Mouse (Mus musculus) neural tube, embryonic 14.5 days (tissue): ENCODE data around the gene Plekho2. TPM values are rescaled to one million over a fixed set of nuclear protein-coding genes. Genes with fewer than 3 reads are reported as not detected.

Experiments
- ATAC-seq: fragments of 200-750 bp; cut with Nextera tagmentation; 2 replicates; pipeline ENCODE4 v1.8.0; 2017; ENCODE audit warnings: low read depth, mild to moderate bottlenecking, moderate TSS enrichment, moderate library complexity
- H3K27ac ChIP-seq: fragments of 300-500 bp; sonication (generic); 2 replicates; pipeline ENCODE4 v1.5.1; 2014; ENCODE audit warnings: low read depth, mild to moderate bottlenecking, control low read depth, low read length, moderate library complexity, mixed read lengths
- H3K27me3 ChIP-seq: fragments of 300-500 bp; sonication (generic); 2 replicates; pipeline ENCODE4 v1.6.1; 2014; ENCODE audit warnings: low read length; ENCODE audit not compliant: control insufficient read depth, insufficient read depth
- H3K36me3 ChIP-seq: fragments of 300-500 bp; sonication (generic); 2 replicates; pipeline ENCODE4 v1.6.1; 2014; ENCODE audit warnings: low read length, mixed read lengths; ENCODE audit not compliant: control insufficient read depth, insufficient read depth
- H3K4me1 ChIP-seq: fragments of 300-500 bp; sonication (generic); 2 replicates; pipeline ENCODE4 v1.6.1; 2014; ENCODE audit warnings: low read length; ENCODE audit not compliant: control insufficient read depth, insufficient read depth
- H3K4me2 ChIP-seq: fragments of 300-500 bp; sonication (generic); 2 replicates; pipeline ENCODE4 v1.6.1; 2014; ENCODE audit warnings: mild to moderate bottlenecking, low read depth, low read length, control low read depth
- H3K4me3 ChIP-seq: fragments of 300-500 bp; sonication (generic); 2 replicates; pipeline ENCODE4 v1.5.1; 2014; ENCODE audit warnings: low read depth, low read length, control low read depth, mixed read lengths
- H3K9ac ChIP-seq: fragments of 300-500 bp; sonication (generic); replicated peaks from 2 replicates; pipeline ENCODE4 v1.6.1; 2014; ENCODE audit warnings: low read depth, mild to moderate bottlenecking, control low read depth, low read length, mixed read lengths
- H3K9me3 ChIP-seq: fragments of 300-500 bp; sonication (generic); 2 replicates; pipeline ENCODE4 v1.6.1; 2016; ENCODE audit warnings: low read length; ENCODE audit not compliant: control insufficient read depth
- WGBS: fragments of 180-500 bp; shearing (Covaris S2); extraction: QIAGEN DNeasy Blood & Tissue Kit; methylation state at CpG from one replicate; pipeline ENCODE4 v1.1.7; 2014; 5-methylcytosine and 5-hydroxymethylcytosine counted together
- polyA plus RNA-seq: library from polyadenylated mRNA; unstranded; fragments of >200 nt; fragmentation: Nextera tagmentation; extraction: Ambion mirVana; gene quantifications from 2 replicates; pipeline ENCODE4 v1.2.1, GENCODE M21; 2014

Gene Plekho2
- polyA plus RNA-seq, 1 experiment from 2014 or later = 2.4 TPM

DNA sequence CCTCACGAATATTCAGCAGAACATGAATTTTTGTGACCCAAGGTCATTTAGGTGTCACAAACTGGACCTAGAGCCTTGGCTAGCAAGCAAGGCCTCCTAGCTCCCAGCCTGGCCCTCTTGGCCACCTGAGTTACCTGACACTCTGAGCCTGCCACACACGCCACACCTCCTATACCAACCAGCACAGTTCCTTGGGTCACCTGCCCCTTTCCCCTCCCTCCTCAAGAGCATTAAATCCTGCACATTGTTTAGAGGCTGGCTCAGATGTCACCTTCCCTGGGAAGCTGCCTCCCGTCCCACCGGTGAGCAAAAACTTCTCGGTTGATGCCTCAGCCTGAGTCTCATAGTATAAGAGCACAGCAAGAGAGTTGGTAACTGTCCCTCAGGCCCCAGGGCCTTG lies 48.6 kb downstream of the Plekho2 start:
- Histone ChIP-seq H3K9ac (no peak overlapping the region), H3K27me3 (no peaks in the 10 kb centered on the region), H3K4me2 (no peak overlapping the region), H3K36me3 (no peaks in the 10 kb centered on the region), H3K27ac (no peak overlapping the region), H3K4me1 (no peaks in the 10 kb centered on the region), H3K4me3 (no peak overlapping the region), H3K9me3 (no peaks in the 10 kb centered on the region)
- ATAC-seq = no peak
- 90% methylated on average over 5 of the region's 5 CpGs for WGBS

DNA sequence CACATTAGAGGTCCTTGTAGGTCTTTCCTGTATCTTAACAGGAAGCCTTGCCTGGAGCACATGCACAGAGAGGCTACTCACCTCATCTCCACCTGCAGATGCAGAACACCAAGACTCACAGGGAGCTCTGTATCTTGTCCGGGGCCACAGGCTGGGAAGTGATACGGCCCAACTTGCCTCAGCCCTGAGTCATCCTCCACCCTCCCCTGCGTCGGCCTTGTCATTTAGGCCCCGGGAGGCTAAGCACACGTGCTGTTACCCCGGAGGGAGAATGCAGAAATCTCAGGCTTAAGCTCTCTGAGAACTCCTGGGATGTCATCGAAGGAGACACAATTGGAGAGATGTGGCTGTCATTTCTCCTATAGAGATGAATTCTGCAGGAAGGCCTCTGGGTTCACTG lies 50.2 kb downstream of the Plekho2 start:
- H3K36me3 ChIP-seq = no peaks in the 10 kb centered on the region

DNA sequence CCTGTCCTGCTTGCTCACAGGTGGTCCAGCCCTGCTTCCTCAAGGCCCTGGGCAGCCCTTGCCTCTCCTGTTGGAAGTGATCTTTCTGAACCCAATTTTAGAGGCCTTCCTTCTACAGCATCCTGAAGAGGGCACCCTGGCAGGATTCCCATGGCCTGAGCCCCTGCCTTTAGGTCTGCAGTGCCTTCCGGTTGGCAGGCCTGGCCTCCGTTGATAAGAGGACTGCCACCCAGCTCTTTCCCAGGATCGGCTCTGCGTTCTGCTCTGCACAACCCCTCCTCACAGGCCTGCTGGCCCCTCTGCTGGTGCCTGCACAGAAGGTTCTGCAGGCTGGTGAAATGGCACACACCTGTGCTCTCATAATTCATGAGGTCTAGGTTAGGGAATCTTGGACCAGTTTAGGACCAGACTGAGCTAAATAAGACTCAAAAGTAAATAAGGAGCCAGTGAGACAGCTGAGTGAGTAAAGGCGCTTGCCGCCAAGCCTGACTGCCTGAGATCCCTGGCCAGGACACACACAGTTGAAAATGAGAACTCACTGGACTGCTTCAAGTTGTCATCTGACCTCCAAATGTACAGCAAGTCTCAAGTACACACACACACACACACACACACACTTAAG lies 51.3 kb downstream of the Plekho2 start:
- no peaks in the 10 kb centered on the region for H3K9me3 ChIP-seq
- H3K27me3 ChIP-seq = no peaks in the 10 kb centered on the region
- H3K4me1 ChIP-seq = no peaks in the 10 kb centered on the region
- H3K4me2 ChIP-seq = no peak overlapping the region
- no peak for ATAC-seq
- H3K4me3 ChIP-seq = no peak overlapping the region
- no peaks in the 10 kb centered on the region for H3K36me3 ChIP-seq
- WGBS = 83% methylated on average over 6 of the region's 6 CpGs
- H3K9ac ChIP-seq = no peak overlapping the region
- H3K27ac ChIP-seq = no peak overlapping the region

More for the DNA sequence above, 50.2 kb downstream of the Plekho2 start:
- WGBS = 56% methylated on average over 8 of the region's 8 CpGs
- no peak overlapping the region for H3K4me2 ChIP-seq
- no peak overlapping the region for H3K4me3 ChIP-seq
- H3K9me3 ChIP-seq = no peaks in the 10 kb centered on the region
- H3K27ac ChIP-seq = no peak overlapping the region
- H3K4me1 ChIP-seq = no peaks in the 10 kb centered on the region
- no peak overlapping the region for H3K9ac ChIP-seq
- no peaks in the 10 kb centered on the region for H3K27me3 ChIP-seq
- no peak for ATAC-seq

DNA sequence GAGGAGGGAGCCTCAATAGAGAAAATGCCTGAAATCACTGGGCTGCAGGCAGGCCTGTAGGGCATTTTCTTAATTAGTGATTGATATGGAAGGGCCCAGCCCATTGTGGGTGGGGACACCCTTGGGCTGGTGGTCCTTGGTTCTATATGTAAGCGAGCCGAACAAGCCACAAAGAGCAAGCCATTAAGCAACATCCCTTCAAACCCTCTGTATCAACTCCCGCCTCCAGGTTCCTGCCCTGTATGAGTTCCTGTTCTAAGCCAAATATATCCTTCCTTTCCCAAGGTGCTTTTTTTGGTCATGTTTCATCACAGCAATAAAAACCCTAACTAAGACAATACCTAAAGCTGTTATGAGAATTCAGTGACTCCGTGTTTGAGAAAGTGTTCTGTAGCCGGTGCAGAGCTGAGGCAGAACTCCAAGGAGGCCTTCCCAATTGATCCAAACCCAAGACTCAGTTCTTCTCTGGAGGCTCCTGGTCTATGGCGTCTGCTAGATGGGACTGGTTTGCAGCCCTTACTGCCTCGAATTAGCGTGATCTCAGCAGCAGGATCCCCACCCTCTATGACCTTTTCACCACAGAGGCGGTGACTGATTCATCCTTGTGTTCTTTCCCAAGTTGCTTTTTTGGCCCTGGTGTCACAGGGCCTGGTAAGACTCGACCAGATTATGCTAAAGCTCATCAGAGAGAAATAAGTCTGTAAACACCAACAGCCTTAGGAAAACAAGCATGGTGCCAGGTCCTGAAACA lies 54.2 kb downstream of the Plekho2 start:
- Histone ChIP-seq H3K27ac (no peak overlapping the region), H3K9ac (no peak overlapping the region), H3K36me3 (no peaks in the 10 kb centered on the region), H3K4me3 (no peak overlapping the region), H3K27me3 (no peaks in the 10 kb centered on the region), H3K9me3 (no peaks in the 10 kb centered on the region), H3K4me1 (no peaks in the 10 kb centered on the region), H3K4me2 (no peak overlapping the region)
- 83% methylated on average over 10 of the region's 10 CpGs for WGBS
- no peak for ATAC-seq

DNA sequence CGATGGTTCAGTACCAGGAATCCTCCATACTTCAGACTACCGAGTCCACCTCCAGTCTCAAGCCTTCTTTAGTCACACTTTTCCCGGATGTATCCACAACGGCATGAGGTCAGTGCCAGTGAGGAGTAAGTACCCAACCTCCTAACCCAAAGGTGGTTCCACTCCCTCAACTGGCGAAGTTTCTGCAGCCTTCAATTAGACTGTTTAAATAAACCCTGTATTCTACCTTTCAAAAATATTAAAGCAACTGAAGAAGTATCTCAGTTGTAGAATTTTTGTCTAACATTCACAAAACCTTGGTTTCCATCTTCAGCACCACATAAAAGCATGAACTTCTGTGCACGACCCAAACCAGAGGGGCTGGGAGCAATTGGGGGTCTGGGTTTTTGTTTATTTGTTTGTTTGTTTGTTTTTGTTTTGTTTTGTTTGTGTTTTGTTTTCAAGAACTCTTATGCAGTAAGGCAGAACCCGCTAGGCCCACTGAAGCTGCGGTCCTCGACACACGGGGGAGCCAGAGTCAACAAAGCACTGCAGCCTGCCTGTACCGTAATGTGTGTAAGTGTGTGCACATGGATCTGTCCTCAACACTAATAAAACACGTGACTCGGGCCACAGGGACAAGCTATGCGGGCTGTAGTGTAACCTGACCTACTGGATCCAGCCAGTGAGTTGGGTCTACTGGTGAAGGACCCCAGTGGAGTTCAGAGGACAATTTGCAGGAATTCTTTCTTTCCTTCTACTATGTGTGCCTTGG lies 56.1 kb downstream of the Plekho2 start:
- no peak overlapping the region for H3K4me3 ChIP-seq
- 23% methylated on average over 14 of the region's 14 CpGs for WGBS
- H3K9ac ChIP-seq = no peak overlapping the region
- no peaks in the 10 kb centered on the region for H3K9me3 ChIP-seq
- H3K36me3 ChIP-seq = no peaks in the 10 kb centered on the region
- no peaks in the 10 kb centered on the region for H3K4me1 ChIP-seq
- H3K27ac ChIP-seq = no peak overlapping the region
- H3K27me3 ChIP-seq = no peaks in the 10 kb centered on the region
- H3K4me2 ChIP-seq = no peak overlapping the region
- ATAC-seq = peak; percentile 84

DNA sequence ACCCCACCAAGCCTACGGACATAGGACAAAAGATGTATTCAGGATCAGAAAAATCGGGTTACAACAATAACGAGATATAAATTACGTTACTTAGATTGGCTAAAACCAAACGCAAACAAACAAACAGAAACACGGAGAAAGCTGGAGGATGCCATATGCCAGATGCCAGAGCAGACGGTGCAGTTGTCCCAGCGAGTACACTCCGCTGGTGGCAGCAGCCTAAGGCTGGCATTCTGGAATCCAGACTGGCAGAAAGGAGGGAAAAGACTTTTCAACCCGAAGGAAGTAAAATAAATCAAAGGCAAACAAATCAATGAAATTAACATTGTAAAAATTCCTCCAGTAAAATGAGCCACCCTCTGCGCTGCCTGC lies 59.3 kb downstream of the Plekho2 start:
- H3K4me3 ChIP-seq = peak overlapping the region; percentile 29
- H3K27ac ChIP-seq = peak overlapping the region; percentile 74
- H3K9me3 ChIP-seq = no peaks in the 10 kb centered on the region
- peak overlapping the region; percentile 61 for H3K4me2 ChIP-seq
- H3K4me1 ChIP-seq = no peaks in the 10 kb centered on the region
- H3K27me3 ChIP-seq = no peaks in the 10 kb centered on the region
- peak; percentile 66; the same call in 1 of the 2 replicates for ATAC-seq
- H3K9ac ChIP-seq = peak overlapping the region; percentile 54; the same call in 1 of the 2 replicates
- 10% methylated on average over 11 of the region's 11 CpGs for WGBS
- H3K36me3 ChIP-seq = no peaks in the 10 kb centered on the region

DNA sequence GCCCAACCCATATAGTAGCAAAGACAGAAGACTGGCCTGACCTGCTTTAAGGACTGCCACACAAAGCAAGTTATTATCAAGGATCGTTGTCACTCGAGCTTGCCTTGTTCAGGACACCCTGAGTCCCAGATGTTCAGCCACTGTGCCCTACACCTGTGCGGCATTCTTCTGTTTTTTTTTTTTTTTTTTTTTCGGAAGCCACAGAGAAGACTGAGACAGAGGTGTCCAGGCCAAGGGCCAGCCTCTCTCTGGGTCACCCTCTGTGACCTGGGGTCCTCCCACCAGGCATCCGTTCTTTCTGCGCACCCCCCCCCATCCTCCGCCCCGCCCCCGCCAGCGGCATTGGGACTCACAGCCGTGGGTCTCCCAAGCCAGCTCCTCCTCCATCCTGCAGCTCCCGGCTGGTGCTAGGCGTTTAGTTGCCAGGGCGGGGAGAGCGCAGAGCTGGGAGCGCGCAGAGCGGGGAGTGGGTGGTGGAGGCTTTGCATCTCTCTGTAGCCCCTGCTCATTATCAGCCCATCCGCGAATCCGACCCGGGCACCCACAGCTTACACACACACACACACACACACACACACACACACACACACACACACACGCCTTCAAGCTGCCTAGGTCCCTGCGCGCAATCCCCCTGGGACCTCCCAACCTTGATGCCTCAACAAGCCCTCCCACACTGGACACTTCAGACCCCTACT lies 59.9 kb downstream of the Plekho2 start, which contains the start of gene Ankdd1a:
TSS of gene Ankdd1a (minus strand) at position 387 of the 698 bp plus-strand sequence.
- WGBS = 5% methylated on average over 25 of the region's 25 CpGs
- ATAC-seq = peak; percentile 89

DNA sequence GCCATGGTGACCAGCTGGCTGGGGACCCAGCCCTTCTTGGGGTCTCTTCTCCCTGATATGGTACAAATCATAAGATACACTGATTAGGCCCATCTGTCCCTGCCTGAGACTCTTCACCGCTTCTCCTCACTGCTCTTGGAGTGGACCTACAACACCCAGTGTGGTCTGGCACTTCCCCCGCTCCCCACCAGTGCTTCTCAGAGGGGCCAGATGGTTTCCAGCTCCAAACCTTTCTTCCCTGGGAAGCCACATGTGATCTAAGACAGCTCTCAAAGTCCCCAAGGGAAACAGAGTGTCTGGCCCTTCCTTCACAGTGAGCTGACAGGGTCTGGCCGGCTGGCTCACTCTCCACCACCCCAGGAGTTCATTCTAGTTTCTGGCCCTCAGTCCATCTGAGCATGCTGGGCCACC lies 65.0 kb downstream of the Plekho2 start:
- Histone ChIP-seq H3K4me1 (no peaks in the 10 kb centered on the region), H3K9me3 (no peaks in the 10 kb centered on the region), H3K27ac (no peak overlapping the region), H3K4me2 (no peak overlapping the region), H3K9ac (no peak overlapping the region), H3K36me3 (no peaks in the 10 kb centered on the region), H3K4me3 (no peak overlapping the region), H3K27me3 (no peaks in the 10 kb centered on the region)
- 61% methylated on average over 3 of the region's 3 CpGs for WGBS
- ATAC-seq = no peak

More for the DNA sequence above, 59.9 kb downstream of the Plekho2 start, which contains the start of gene Ankdd1a:
- H3K9ac ChIP-seq = peak within 1 kb of the TSS; percentile 54
- H3K9me3 ChIP-seq = no peaks in the 10 kb centered on the region
- H3K4me3 ChIP-seq = peak within 1 kb of the TSS; percentile 29
- H3K36me3 ChIP-seq = no peaks in the 10 kb centered on the region
- no peaks in the 10 kb centered on the region for H3K4me1 ChIP-seq
- H3K27me3 ChIP-seq = no peaks in the 10 kb centered on the region
- H3K27ac ChIP-seq = peak within 1 kb of the TSS; percentile 74
- peak within 1 kb of the TSS; percentile 61 for H3K4me2 ChIP-seq
